Mouse (Mus musculus) gastrocnemius, adult 2 months (tissue): ENCODE data around the gene Nelfcd. TPM values are rescaled to one million over a fixed set of nuclear protein-coding genes. Genes with fewer than 3 reads are reported as not detected.

Experiments used
- DNase-seq: peaks from one replicate; pipeline ENCODE4 v3.0.0; 2022
- H3K27ac ChIP-seq: fragments of 200-600 bp; 2 replicates; pipeline ENCODE4 v1.8.1; 2022; ENCODE audit warnings: mild to moderate bottlenecking
- H3K4me3 ChIP-seq: fragments of 200-600 bp; 2 replicates; pipeline ENCODE4 v1.8.1; 2022; ENCODE audit warnings: mild to moderate bottlenecking, moderate library complexity
- CTCF ChIP-seq: fragments of 200-600 bp; IDR thresholded peaks from 2 replicates; pipeline ENCODE4 v1.8.1; 2022; ENCODE audit warnings: antibody characterized with exemption, mild to moderate bottlenecking, moderate library complexity
- intact Hi-C: fragments of 180-260 bp; cut with DNase I; formaldehyde crosslinking; loops from one replicate; pipeline ENCODE4 v1.15.1; 2025
- long read RNA-seq, 2 experiments: library from polyadenylated mRNA; stranded (forward); transcript quantifications; one replicate each; pipeline ENCODE4 v2.0.0; 2021
- total RNA-seq, 2 experiments: library from RNA; stranded (reverse); gene quantifications; 2 replicates each; pipeline ENCODE4 v1.2.3; 2021

The Nelfcd gene
- 10 to 100 TPM; 18.2 to 23.2 TPM for total RNA-seq
- long read RNA-seq, experiment 1, transcript Nelfcd-202 (15 exons, 2,279 nt): major isoform, 60 of 73 reads
- long read RNA-seq, experiment 1, partial matches to known transcripts: 1 of 73 reads
- long read RNA-seq, experiment 1, other reads (novel, unspliced or antisense): 12 of 73 reads
- long read RNA-seq, experiment 2, transcript Nelfcd-202 (15 exons, 2,279 nt): major isoform, 52 of 62 reads
- long read RNA-seq, experiment 2, partial matches to known transcripts: 1 of 62 reads
- long read RNA-seq, experiment 2, other reads (novel, unspliced or antisense): 9 of 62 reads

GRCm38 (mm10) chr2:174415731-174416310 is at the start of gene Nelfcd:
Gene Nelfcd, plus strand, starts transcription at chr2:174415804.
- Histone ChIP-seq H3K4me3 (peak within 1 kb of the TSS; percentile 77), H3K27ac (peak within 1 kb of the TSS; percentile 90)
- intact Hi-C loops: loop anchor here (2.0 to 5.0 kb wide), 2 partner anchors 71 to 89 kb away; no protein-coding TSS in a partner anchor
- TF ChIP-seq CTCF: no peak
- DNase-seq: peak; percentile 96

- intact Hi-C loops: no loop called here
- Histone ChIP-seq H3K27ac (no peak overlapping the region), H3K4me3 (no peak overlapping the region)
- no peak for DNase-seq
- no peak for TF ChIP-seq CTCF
These were observed 49.0 kb upstream of the Nelfcd start for GRCm38 (mm10) chr2:174366571-174366970.

GRCm38 (mm10) chr2:174381021-174381420 is 34.6 kb upstream of the Nelfcd start:
- H3K4me3 ChIP-seq: no peak overlapping the region
- DNase-seq: no peak
- no peak for TF ChIP-seq CTCF
- H3K27ac ChIP-seq: no peak overlapping the region
- intact Hi-C loops: no loop called here

- no peak for TF ChIP-seq CTCF
- no peak for DNase-seq
- Histone ChIP-seq H3K4me3 (no peak overlapping the region), H3K27ac (no peak overlapping the region)
- intact Hi-C loops: no loop called here
These were observed 23.7 kb upstream of the Nelfcd start for GRCm38 (mm10) chr2:174391936-174392335.

- intact Hi-C loops: no loop called here
- no peak for TF ChIP-seq CTCF
- DNase-seq: no peak
- Histone ChIP-seq H3K27ac (no peak overlapping the region), H3K4me3 (no peak overlapping the region)
These were observed 23.1 kb upstream of the Nelfcd start for GRCm38 (mm10) chr2:174392554-174392953.

- intact Hi-C loops: no loop called here
- DNase-seq: no peak
- no peak overlapping the region for H3K4me3 ChIP-seq
- no peak overlapping the region for H3K27ac ChIP-seq
- TF ChIP-seq CTCF: no peak
These were observed 22.2 kb upstream of the Nelfcd start for GRCm38 (mm10) chr2:174393383-174393782.

GRCm38 (mm10) chr2:174396643-174397042 is 19.0 kb upstream of the Nelfcd start:
- TF ChIP-seq CTCF: no peak
- Histone ChIP-seq H3K27ac (no peak overlapping the region), H3K4me3 (no peak overlapping the region)
- no peak for DNase-seq
- intact Hi-C loops: no loop called here

- TF ChIP-seq CTCF: no peak
- no peak overlapping the region for H3K27ac ChIP-seq
- H3K4me3 ChIP-seq: no peak overlapping the region
- intact Hi-C loops: no loop called here
- no peak for DNase-seq
These were observed 18.5 kb upstream of the Nelfcd start for GRCm38 (mm10) chr2:174397065-174397464.

- no peak for DNase-seq
- Histone ChIP-seq H3K27ac (no peak overlapping the region), H3K4me3 (no peak overlapping the region)
- intact Hi-C loops: no loop called here
- TF ChIP-seq CTCF: no peak
These were observed 17.7 kb upstream of the Nelfcd start for GRCm38 (mm10) chr2:174397881-174398280.

- intact Hi-C loops: no loop called here
- TF ChIP-seq CTCF: no peak
- H3K4me3 ChIP-seq: no peak overlapping the region
- DNase-seq: no peak
- no peak overlapping the region for H3K27ac ChIP-seq
These were observed 15.2 kb upstream of the Nelfcd start for GRCm38 (mm10) chr2:174400396-174400795.

- intact Hi-C loops: no loop called here
- DNase-seq: no peak
- Histone ChIP-seq H3K4me3 (no peak overlapping the region), H3K27ac (no peak overlapping the region)
- TF ChIP-seq CTCF: no peak
These were observed 5.4 kb upstream of the Nelfcd start for GRCm38 (mm10) chr2:174410222-174410621.

- no peak for DNase-seq
- Histone ChIP-seq H3K4me3 (no peak overlapping the region), H3K27ac (no peak overlapping the region)
- no peak for TF ChIP-seq CTCF
- intact Hi-C loops: no loop called here
These were observed 2.5 kb upstream of the Nelfcd start for GRCm38 (mm10) chr2:174413127-174413526.

GRCm38 (mm10) chr2:174415001-174415730 is 438 bp upstream of the Nelfcd start:
- TF ChIP-seq CTCF: no peak
- intact Hi-C loops: loop anchor here (2.0 to 5.0 kb wide), 2 partner anchors 70 to 88 kb away; no protein-coding TSS in a partner anchor
- Histone ChIP-seq H3K27ac (peak overlapping the region; percentile 90; the same call in 1 of the 2 replicates), H3K4me3 (peak overlapping the region; percentile 77)
- no peak for DNase-seq
